Mouse (Mus musculus): ENCODE results near the gene Mtmr3. TPM values are rescaled to one million over a fixed set of nuclear protein-coding genes. Genes with fewer than 3 reads are reported as not detected.

Gene Mtmr3
- total RNA-seq, 2 experiments from 2014 or later: 48.1 to 49.5 TPM

DNA sequence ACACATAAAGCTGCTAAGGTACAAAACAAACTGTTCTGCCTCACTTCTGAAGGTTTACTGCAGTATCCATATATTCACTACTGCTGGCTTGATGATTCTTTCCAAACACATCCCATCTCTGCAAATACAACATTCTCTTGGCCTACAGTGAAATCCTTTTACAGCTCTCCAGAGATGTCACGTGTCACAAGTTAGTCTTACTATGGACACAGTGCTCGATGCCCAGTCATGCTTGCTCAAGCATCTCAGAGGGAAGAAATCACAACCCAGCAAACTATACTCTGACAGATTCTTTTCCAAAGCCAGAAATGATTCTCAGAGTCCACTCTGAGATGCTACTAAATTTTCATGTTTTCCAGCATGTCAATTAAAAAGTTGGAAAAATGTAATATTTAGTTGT lies 95.2 kb downstream of the Mtmr3 start:
- TF ChIP-seq CTCF (IDR thresholded peaks at IDR 0.05): no peak
- Histone ChIP-seq H3K27ac (no peak overlapping the region), H3K4me3 (no peak overlapping the region)
- no peak for DNase-seq
- intact Hi-C loops (cut with DNase I): no loop called here

DNA sequence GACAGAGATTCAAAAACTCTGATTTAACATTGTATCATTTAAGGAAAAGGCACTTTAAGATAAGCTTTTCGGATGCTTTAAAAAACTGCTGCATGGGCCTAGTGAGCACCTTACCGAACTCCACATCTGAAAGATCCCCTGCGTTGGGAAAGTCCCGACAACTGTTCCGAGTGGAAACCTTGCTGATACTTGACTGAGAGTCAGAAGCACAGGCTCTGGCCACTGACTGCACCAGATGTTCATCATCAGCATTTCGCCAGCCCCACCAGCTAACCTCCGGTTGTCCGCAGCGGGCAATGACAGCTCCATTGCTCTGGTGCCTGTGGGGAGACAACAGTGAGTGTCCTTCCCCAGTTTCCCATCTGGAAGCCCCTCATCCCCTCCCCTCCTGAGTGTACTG lies 95.9 kb downstream of the Mtmr3 start:
- no peak for TF ChIP-seq CTCF (IDR thresholded peaks at IDR 0.05)
- no peak overlapping the region for H3K27ac ChIP-seq
- no peak overlapping the region for H3K4me3 ChIP-seq
- intact Hi-C loops (cut with DNase I): no loop called here
- DNase-seq: no peak

DNA sequence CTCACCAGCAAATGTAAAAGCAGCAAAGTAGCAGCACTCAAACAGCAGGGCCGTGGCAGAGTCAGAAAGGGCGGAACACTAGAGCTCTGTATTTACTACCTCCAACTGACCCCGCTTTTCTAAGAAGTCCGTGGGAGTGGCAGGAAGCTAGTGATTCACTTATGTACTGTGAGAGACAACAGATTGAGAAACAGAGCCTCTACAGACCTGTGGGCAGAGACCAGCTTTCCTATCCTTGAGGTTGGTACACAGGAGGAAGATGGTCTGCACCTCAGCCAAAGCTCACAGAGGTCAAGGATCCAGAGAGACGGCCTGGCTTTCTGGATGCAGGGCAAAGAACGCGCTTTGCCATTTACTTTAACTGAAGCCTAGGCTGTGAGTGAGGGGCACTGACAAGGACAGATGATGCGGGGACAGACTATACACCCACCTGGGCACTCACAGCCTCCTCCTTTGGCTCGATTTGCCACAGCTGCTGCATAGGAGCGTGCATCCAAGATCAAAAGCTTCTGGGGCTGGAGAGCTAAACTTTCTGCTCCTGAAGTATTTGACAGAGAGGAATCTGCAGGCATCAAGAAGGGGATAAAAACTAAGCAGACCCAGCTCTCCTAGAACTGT lies 97.1 kb downstream of the Mtmr3 start:
- Histone ChIP-seq H3K27ac (no peak overlapping the region), H3K4me3 (no peak overlapping the region)
- no peak for DNase-seq
- TF ChIP-seq CTCF (IDR thresholded peaks at IDR 0.05): no peak
- intact Hi-C loops (cut with DNase I): no loop called here

DNA sequence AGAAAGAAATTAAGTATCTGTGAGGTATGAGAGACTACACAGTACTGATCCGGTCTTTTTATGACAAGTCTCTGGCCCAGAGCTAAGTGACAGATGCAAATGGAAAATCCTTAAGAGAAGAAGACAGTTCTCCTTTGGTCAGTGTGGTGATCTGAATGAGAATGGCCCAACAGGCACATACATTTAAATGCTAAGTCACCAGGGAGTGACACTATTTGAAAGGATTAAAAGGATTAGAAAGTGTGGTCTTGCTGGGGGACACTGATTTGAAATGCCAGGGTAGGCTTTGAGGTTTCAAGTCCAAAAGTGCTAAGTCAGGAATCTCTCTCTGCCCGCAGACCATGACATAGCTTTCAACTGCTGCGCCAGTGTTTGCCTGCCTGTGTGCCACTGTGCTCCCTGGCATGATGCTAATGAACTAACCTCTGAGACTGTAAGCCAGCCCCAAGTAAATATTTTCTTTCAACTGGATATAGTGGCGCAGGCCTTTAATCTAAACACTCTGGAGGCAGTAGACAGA lies 99.6 kb downstream of the Mtmr3 start:
- no peak for TF ChIP-seq CTCF (IDR thresholded peaks at IDR 0.05)
- no peak overlapping the region for H3K4me3 ChIP-seq
- DNase-seq: no peak
- no peak overlapping the region for H3K27ac ChIP-seq
- intact Hi-C loops (cut with DNase I): no loop called here

DNA sequence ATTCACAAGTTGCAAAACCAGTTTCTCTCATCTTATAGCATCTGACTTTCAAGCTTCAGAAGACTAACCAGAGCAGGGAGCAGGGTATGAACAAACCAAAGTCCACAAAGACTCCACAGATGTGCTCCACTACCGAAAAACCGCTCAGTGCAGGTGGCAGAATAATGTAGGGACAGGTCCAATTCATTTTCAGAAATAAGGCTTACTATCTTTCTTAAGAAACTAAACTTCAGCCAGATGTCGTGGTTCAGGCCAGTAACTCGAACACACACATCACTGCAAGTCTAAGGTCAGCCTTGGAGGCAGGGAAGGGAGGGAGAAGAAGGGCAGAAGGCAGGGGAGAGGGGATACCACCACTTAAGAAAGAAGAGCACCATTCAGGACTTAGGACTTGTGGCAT lies 105.5 kb downstream of the Mtmr3 start:
- H3K27ac ChIP-seq: no peak overlapping the region
- no peak for TF ChIP-seq CTCF (IDR thresholded peaks at IDR 0.05)
- H3K4me3 ChIP-seq: no peak overlapping the region
- intact Hi-C loops (cut with DNase I): no loop called here
- DNase-seq: no peak

DNA sequence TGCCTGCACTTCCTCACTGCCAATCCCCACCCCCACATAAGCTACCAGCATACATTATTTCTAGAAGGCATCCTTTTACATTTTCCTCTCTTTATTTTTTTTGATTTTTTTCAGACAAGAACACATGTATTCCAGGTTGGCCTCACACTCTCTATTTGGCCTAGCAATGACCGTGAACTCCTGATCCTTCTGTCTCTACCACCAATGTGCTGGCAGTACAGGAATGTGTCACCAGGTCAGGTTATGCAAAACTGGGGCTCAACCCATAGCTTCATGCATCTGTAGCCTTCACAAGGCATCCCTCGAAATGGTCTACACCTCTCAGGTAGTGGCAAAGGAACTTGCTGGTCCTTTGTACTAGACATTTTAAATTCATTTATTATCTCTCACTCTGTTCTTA lies 105.9 kb downstream of the Mtmr3 start:
- TF ChIP-seq CTCF (IDR thresholded peaks at IDR 0.05): no peak
- no peak overlapping the region for H3K4me3 ChIP-seq
- DNase-seq: no peak
- intact Hi-C loops (cut with DNase I): no loop called here
- H3K27ac ChIP-seq: no peak overlapping the region

DNA sequence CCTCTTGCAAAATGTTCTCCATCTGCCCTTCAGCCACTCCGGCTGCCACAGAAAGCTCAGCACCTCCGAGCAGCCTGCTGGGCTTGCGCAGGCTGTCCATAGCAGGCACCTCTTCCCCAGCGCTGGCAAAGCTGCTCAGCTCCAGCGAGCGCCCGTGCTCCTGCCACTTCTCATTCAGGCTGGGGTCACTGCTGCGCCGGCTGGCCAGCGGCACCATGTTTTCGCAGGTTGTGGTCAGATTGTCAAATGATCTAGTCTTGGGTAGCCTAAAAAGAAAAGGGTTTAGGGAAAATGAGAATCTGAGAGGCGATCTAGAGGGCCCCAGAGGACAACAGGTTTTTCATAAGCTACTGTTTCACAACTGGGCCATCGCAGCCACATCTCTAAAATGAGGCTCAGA lies 106.3 kb downstream of the Mtmr3 start:
- Histone ChIP-seq H3K27ac (no peak overlapping the region), H3K4me3 (no peak overlapping the region)
- no peak for DNase-seq
- TF ChIP-seq CTCF (IDR thresholded peaks at IDR 0.05): no peak
- intact Hi-C loops (cut with DNase I): no loop called here

DNA sequence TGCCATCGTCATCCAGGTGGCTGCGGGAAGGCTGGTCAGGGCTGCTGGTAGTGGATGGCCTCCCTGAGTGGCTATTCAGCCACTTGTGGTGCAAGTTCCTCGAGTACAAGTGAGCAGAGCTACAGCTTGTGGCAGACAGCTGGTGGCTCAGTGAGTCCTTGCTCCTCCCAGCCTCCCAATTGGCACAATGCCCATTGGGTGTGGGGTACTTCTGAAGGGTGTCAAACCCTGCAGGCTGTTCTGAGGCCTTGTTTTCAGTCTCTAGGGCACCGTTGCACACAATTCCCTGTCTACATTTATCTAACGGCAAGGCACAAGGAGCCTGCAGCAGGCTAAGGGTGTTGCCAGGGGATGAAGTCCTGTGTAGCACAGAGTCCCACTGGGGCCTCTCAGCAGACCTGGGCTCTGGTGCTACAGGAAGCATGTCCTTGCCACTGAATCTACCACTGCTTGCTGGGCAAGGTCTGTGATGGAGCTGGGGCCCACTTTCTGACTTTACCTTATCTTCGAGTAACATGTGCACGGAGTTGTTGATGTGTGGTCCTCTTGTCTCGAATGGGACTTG lies 107.2 kb downstream of the Mtmr3 start:
- H3K4me3 ChIP-seq: no peak overlapping the region
- TF ChIP-seq CTCF (IDR thresholded peaks at IDR 0.05): no peak
- DNase-seq: no peak
- no peak overlapping the region for H3K27ac ChIP-seq
- intact Hi-C loops (cut with DNase I): no loop called here

DNA sequence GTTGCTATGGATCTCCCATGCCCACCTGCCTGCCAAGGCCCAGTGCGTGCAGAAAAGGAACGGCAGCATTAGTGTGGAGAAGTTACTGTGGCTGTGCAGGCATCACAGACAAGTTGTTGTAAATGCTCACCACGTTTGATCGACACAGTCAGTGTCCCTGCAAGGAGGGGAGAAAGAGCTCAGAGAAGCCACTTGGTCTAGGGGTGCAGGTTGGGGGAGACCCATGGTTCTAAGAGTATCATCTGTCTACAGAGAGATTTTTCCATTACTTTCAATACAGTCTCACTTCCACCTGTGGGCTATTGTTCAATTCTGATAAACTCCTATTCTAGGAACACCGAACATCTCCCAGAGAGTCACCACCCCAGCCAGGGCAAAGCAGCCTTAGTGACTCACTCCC lies 110.1 kb downstream of the Mtmr3 start:
- no peak overlapping the region for H3K4me3 ChIP-seq
- no peak for TF ChIP-seq CTCF (IDR thresholded peaks at IDR 0.05)
- no peak overlapping the region for H3K27ac ChIP-seq
- intact Hi-C loops (cut with DNase I): no loop called here
- DNase-seq: no peak

DNA sequence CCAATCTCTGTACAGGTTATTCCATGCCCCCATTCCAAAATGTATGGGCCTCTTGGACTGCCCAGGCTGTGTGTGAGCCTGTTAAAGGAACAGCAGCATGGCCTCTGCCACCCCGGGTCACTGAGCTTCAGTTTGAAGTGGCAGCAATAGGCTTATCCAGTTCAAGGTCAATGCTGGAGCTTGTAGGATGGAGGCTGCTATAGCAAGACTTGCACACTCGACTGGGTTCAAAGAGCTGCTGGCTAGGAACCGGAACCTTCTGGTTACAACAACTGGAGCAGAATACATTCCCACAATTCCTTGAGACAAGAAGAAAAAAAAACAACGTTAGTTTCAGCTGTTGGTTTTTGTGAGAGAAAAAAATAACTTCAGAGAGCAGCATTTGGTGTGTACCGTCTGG lies 112.0 kb downstream of the Mtmr3 start:
- TF ChIP-seq CTCF (IDR thresholded peaks at IDR 0.05): no peak
- no peak for DNase-seq
- Histone ChIP-seq H3K4me3 (no peak overlapping the region), H3K27ac (no peak overlapping the region)
- intact Hi-C loops (cut with DNase I): no loop called here

DNA sequence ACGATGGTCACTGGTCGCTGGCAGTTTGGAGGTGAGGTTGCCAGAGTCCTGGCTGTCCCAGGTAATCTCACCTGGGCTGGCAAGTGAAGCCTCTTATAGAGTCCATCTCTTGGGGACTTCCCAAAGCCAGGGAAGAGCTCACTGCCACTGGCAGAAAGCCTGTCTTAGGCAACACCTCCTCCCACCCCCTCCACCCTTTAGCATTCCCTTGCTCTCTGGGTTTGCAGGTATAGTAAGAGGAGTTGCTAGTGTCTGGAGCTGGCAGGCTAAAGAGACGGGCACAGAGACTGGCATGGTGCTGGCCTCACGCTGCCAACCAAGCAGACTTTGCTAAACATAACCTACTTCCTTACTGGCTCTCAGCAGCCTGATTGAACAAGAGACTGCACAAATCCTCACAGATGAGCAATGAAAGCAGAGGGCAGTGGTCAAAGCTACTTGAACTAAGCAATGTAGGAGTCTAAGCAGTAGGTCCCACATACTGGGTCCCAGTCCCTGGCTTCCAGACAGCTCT lies 118.4 kb downstream of the Mtmr3 start:
- no peak for DNase-seq
- intact Hi-C loops (cut with DNase I): no loop called here
- no peak overlapping the region for H3K4me3 ChIP-seq
- no peak overlapping the region for H3K27ac ChIP-seq
- no peak for TF ChIP-seq CTCF (IDR thresholded peaks at IDR 0.05)

DNA sequence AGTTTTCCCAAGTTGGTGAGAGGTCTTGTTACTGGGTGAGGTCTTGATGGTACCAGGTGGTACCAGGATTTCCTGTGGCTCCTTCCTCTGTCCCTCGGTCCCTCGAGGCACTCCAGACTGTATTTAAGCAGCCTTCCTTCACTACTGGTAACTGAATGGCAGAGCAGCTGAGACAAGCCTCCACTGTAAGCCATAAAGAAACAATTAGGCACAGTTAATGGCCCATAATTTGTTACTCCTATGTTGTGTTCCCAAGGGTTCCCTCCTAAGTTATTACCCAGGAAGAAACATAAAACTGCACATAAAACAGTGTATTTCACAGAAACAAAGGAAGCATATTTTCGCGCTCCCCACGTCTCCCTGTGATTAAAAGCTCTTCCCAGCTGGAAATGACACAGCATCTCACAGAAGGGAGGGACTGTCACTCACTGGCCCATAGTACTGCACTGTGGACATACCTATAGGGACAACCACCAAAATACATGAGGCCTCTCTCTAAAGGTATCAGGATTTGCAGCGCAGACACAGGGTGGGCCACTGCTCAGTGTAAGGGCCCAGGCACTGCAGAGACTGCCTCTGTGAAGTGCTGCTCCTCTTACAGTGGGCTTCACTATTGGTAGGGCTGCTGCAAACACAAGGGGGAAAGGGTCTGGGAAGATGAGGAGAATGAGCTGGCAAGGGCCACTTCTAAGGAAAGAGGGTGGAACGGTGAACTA lies 122.0 kb downstream of the Mtmr3 start:
- DNase-seq: no peak
- intact Hi-C loops (cut with DNase I): no loop called here
- no peak for TF ChIP-seq CTCF (IDR thresholded peaks at IDR 0.05)

DNA sequence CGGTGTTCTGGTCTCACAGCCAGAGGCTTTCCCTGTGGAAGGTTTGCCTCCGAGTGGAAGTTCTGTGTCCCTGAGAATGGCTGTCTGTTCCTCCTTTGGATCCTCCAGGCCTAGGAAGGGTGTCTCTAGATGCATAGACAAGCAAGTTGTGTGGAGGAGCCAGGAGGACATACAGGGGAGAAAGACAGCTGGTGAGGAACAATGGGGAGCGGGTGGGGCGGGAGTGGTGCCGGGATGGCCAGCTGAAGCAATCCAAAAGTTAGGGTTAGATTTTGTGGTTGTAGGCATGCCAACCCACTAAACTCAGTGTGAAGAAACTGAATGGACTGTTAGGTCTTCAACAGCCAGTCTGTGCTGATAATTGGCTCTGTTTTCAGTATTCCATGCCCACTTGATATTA lies 122.9 kb downstream of the Mtmr3 start:
- no peak overlapping the region for H3K27ac ChIP-seq
- H3K4me3 ChIP-seq: no peak overlapping the region
- no peak for DNase-seq
- TF ChIP-seq CTCF (IDR thresholded peaks at IDR 0.05): no peak
- intact Hi-C loops (cut with DNase I): no loop called here

More for the DNA sequence above, 122.0 kb downstream of the Mtmr3 start:
- Histone ChIP-seq H3K4me3 (no peak overlapping the region), H3K27ac (no peak overlapping the region)
